Mouse (Mus musculus): ENCODE results near the gene Gm13199. TPM values are rescaled to one million over a fixed set of nuclear protein-coding genes. Genes with fewer than 3 reads are reported as not detected.

The Gm13199 gene
- polyA plus RNA-seq, 1 experiment from 2014 or later, result 1.8 TPM

Other genes with a start within 250 kb of the Gm13199 start
- 1.3 and 1.5 TPM in 2 replicates for gene Camk1d, start 148.4 kb downstream of the Gm13199 start, polyA plus RNA-seq (2016; fragmentation: Nextera tagmentation; extraction: Ambion mirVana)
- gene Nudt5, start 17.9 kb downstream of the Gm13199 start, polyA plus RNA-seq (2016; fragmentation: Nextera tagmentation; extraction: Ambion mirVana), result 84.4 and 86.6 TPM in 2 replicates
- gene Cdc123, start 17.8 kb downstream of the Gm13199 start, polyA plus RNA-seq (2016; fragmentation: Nextera tagmentation; extraction: Ambion mirVana), result 195 and 200 TPM in 2 replicates
- gene Sec61a2, start 32.5 kb upstream of the Gm13199 start, polyA plus RNA-seq (2016; fragmentation: Nextera tagmentation; extraction: Ambion mirVana), result 22.8 and 24.2 TPM in 2 replicates
- 2.3 and 3.1 TPM in 2 replicates for gene Dhtkd1, start 79.9 kb upstream of the Gm13199 start, polyA plus RNA-seq (2016; fragmentation: Nextera tagmentation; extraction: Ambion mirVana)
- 6.8 and 7.4 TPM in 2 replicates for gene Upf2, start 88.5 kb upstream of the Gm13199 start, polyA plus RNA-seq (2016; fragmentation: Nextera tagmentation; extraction: Ambion mirVana)

Data from liver, embryonic 12.5 days (tissue).